24 mouse cellular contexts compared by ENCODE assay signal in genomic region chr16:25369984-25370412, GRCm38 (mm10).
DNase-seq lines count a peak whose midpoint lies in the region; ATAC-seq and TF ChIP-seq lines count a peak whose summit lies in the region.
"Had no signal": no experiment of that assay in that cellular context is flagged by ENCODE, and none has a peak within 500 bp of the region (broad histone marks: within the 10 kb centered on the region; RNA-seq: fewer than 3 reads in every experiment).

No protein-coding gene starts in this region.

- H3K27me3 ChIP-seq in intestine, postnatal 0 days (replicated peaks; ENCODE audit: control insufficient read depth, insufficient read depth, low read length): no peaks in the 10 kb centered on the region
- H3K27me3 ChIP-seq in intestine, embryonic 15.5 days (replicated peaks): no peaks in the 10 kb centered on the region
- H3K27me3 ChIP-seq in lung, postnatal 0 days (replicated peaks; ENCODE audit: insufficient read depth, low read length): no peaks in the 10 kb centered on the region
- H3K27me3 ChIP-seq: embryonic facial prominence, embryonic 13.5 days; forebrain, embryonic 15.5 days; hindbrain, embryonic 15.5 days; midbrain, embryonic 12.5 days; neural tube, embryonic 12.5 days had no signal

- no peaks in the 10 kb centered on the region for H3K4me1 ChIP-seq in intestine, postnatal 0 days (replicated peaks; ENCODE audit: control insufficient read depth, insufficient read depth, low read length)
- no peaks in the 10 kb centered on the region; the same call in 1 of the 2 replicates for H3K4me1 ChIP-seq in intestine, embryonic 15.5 days (replicated peaks)
- 0 out of 2 replicates have a peak, but pooled peaks cover 6% of the 10 kb centered on the region for H3K4me1 ChIP-seq in lung, postnatal 0 days (ENCODE audit: insufficient read depth, low read depth, low read length)
- H3K4me1 ChIP-seq: forebrain, embryonic 15.5 days; hindbrain, embryonic 15.5 days; midbrain, embryonic 12.5 days; neural tube, embryonic 12.5 days had no signal

- no peak for TF ChIP-seq EP300 in lung, postnatal 0 days (IDR thresholded peaks at IDR 0.05)

- ATAC-seq in intestine, postnatal 0 days: no peak
- ATAC-seq in intestine, embryonic 15.5 days: no peak
- ATAC-seq in lung, postnatal 0 days: no peak
- ATAC-seq: forebrain, embryonic 15.5 days; intestine, embryonic 16.5 days had no signal

- H3K4me3 ChIP-seq in intestine, postnatal 0 days (ENCODE audit: low read depth, low read length): no peak overlapping the region
- H3K4me3 ChIP-seq in intestine, embryonic 15.5 days (replicated peaks): no peak overlapping the region
- H3K4me3 ChIP-seq in lung, postnatal 0 days (ENCODE audit: low read depth, low read length): no peak overlapping the region
- H3K4me3 ChIP-seq: embryonic facial prominence, embryonic 13.5 days; forebrain, embryonic 15.5 days; heart, embryonic 13.5 days; hindbrain, embryonic 15.5 days; midbrain, embryonic 12.5 days; neural tube, embryonic 12.5 days had no signal

- TF ChIP-seq CTCF in intestine, postnatal 0 days (IDR thresholded peaks at IDR 0.05; ENCODE audit: low read depth): peak; percentile 41
- TF ChIP-seq CTCF in lung, postnatal 0 days (IDR thresholded peaks at IDR 0.05): peak; percentile 40

- H3K9ac ChIP-seq in intestine, postnatal 0 days (ENCODE audit: low read depth, low read length): no peak overlapping the region
- no peak overlapping the region for H3K9ac ChIP-seq in intestine, embryonic 15.5 days
- no peak overlapping the region for H3K9ac ChIP-seq in lung, postnatal 0 days (replicated peaks; ENCODE audit: low read depth)
- H3K9ac ChIP-seq: embryonic facial prominence, embryonic 13.5 days; forebrain, embryonic 15.5 days; heart, embryonic 13.5 days; hindbrain, embryonic 15.5 days; midbrain, embryonic 12.5 days; neural tube, embryonic 12.5 days had no signal

- DNase-seq in lung, postnatal 0 days (ENCODE audit: low spot score): no peak
- DNase-seq in lung, postnatal 25 days (ENCODE audit: low spot score): no peak
- peak; percentile 26 for DNase-seq in brain, adult 2 months (ENCODE audit: low read depth, low spot score)
- DNase-seq in kidney, postnatal 14 days: peak; percentile 17
- no peak for DNase-seq in Muller cell, postnatal 12 days (ENCODE audit: inconsistent ontology term)
- no peak for DNase-seq in spleen, adult 12 weeks (ENCODE audit: low spot score)
- DNase-seq: adrenal gland, postnatal 25 days; cerebellum, adult 8-10 months; heart, adult 11 months; heart, postnatal 4 days; layer of hippocampus, adult 9-11 months; lung, adult 2 months; spleen, adult 18-20 months; thymus, postnatal 36 days had no signal

- H3K4me2 ChIP-seq in intestine, postnatal 0 days (replicated peaks; ENCODE audit: low read depth): no peak overlapping the region
- no peak overlapping the region for H3K4me2 ChIP-seq in intestine, embryonic 15.5 days (replicated peaks)
- no peak overlapping the region for H3K4me2 ChIP-seq in lung, postnatal 0 days (replicated peaks; ENCODE audit: low read depth, low read length)
- H3K4me2 ChIP-seq: embryonic facial prominence, embryonic 13.5 days; forebrain, embryonic 15.5 days; heart, embryonic 13.5 days; hindbrain, embryonic 15.5 days; liver, embryonic 11.5 days; midbrain, embryonic 12.5 days; neural tube, embryonic 12.5 days had no signal

- no peak overlapping the region for H3K27ac ChIP-seq in intestine, postnatal 0 days (ENCODE audit: low read depth, low read length)
- no peak overlapping the region for H3K27ac ChIP-seq in intestine, embryonic 15.5 days
- H3K27ac ChIP-seq in lung, postnatal 0 days (ENCODE audit: low read length): no peak overlapping the region
- H3K27ac ChIP-seq: embryonic facial prominence, embryonic 13.5 days; forebrain, embryonic 15.5 days; heart, embryonic 13.5 days; hindbrain, embryonic 15.5 days; midbrain, embryonic 12.5 days; neural tube, embryonic 12.5 days had no signal

- WGBS in intestine, postnatal 0 days: 19% methylated on average over 5 of the region's 5 CpGs
- WGBS in intestine, embryonic 15.5 days: 17% methylated on average over 5 of the region's 5 CpGs
- 30% methylated on average over 5 of the region's 5 CpGs for WGBS in lung, postnatal 0 days

- no peaks in the 10 kb centered on the region for H3K36me3 ChIP-seq in intestine, postnatal 0 days (ENCODE audit: control insufficient read depth, insufficient read depth)
- H3K36me3 ChIP-seq in intestine, embryonic 15.5 days: no peaks in the 10 kb centered on the region
- H3K36me3 ChIP-seq in lung, postnatal 0 days (ENCODE audit: insufficient read depth, low read length): no peaks in the 10 kb centered on the region
- H3K36me3 ChIP-seq: embryonic facial prominence, embryonic 13.5 days; forebrain, embryonic 15.5 days; heart, embryonic 13.5 days; hindbrain, embryonic 15.5 days; midbrain, embryonic 12.5 days; neural tube, embryonic 12.5 days had no signal

- H3K9me3 ChIP-seq in intestine, postnatal 0 days (ENCODE audit: control insufficient read depth): no peaks in the 10 kb centered on the region
- H3K9me3 ChIP-seq in intestine, embryonic 15.5 days: no peaks in the 10 kb centered on the region
- H3K9me3 ChIP-seq in lung, postnatal 0 days (ENCODE audit: low read length): no peaks in the 10 kb centered on the region
- H3K9me3 ChIP-seq: embryonic facial prominence, embryonic 13.5 days; forebrain, embryonic 15.5 days; heart, embryonic 13.5 days; hindbrain, embryonic 15.5 days; midbrain, embryonic 12.5 days; neural tube, embryonic 12.5 days had no signal

Comparison
In these comparisons a context has a peak if more than half of its experiments do, and no peak if none do; other contexts are left out.
1. DNase-seq: peak in brain, adult 2 months (single experiment) and kidney, postnatal 14 days (single experiment); none in lung, postnatal 0 days (single experiment), lung, postnatal 25 days (single experiment), Muller cell, postnatal 12 days (single experiment) and spleen, adult 12 weeks (single experiment).